Mouse (Mus musculus): ENCODE data around the gene Cplane1. TPM values are rescaled to one million over a fixed set of nuclear protein-coding genes. Genes with fewer than 3 reads are reported as not detected.
A peak's percentile ranks its signal among the peaks of the same experiment; 100 is the strongest.
"Not testable (repeated sequence)": the region's sequence is repeated elsewhere in the genome, so short reads cannot be mapped to it uniquely, and the experiment has no call there.

The Cplane1 gene
- polyA plus RNA-seq, 1 experiment from 2014 or later = 16.7 TPM

GRCm38 (mm10) chr15:8234167-8234566, 65.3 kb downstream of the Cplane1 start:
- peaks cover 93% of the 10 kb centered on the region for H3K36me3 ChIP-seq
- 93% methylated on average over 1 of the region's 1 CpGs for WGBS

GRCm38 (mm10) chr15:8265946-8266345, 97.0 kb downstream of the Cplane1 start:
- H3K9ac ChIP-seq (replicated peaks) = no peak overlapping the region
- no peaks in the 10 kb centered on the region for H3K4me1 ChIP-seq (replicated peaks)
- H3K27ac ChIP-seq = no peak overlapping the region
- no peaks in the 10 kb centered on the region for H3K27me3 ChIP-seq
- no peak overlapping the region for H3K4me2 ChIP-seq
- no peak for ATAC-seq (ENCODE audit: insufficient number of reproducible peaks, insufficient read depth, low FRiP score, low TSS enrichment, low read depth)
- no peak overlapping the region for H3K4me3 ChIP-seq (replicated peaks)
- no peaks in the 10 kb centered on the region for H3K9me3 ChIP-seq
- 88% methylated on average over 3 of the region's 3 CpGs for WGBS
- peaks cover 88% of the 10 kb centered on the region for H3K36me3 ChIP-seq

More at GRCm38 (mm10) chr15:8234167-8234566, 65.3 kb downstream of the Cplane1 start:
- H3K27ac ChIP-seq; H3K27me3 ChIP-seq; H3K9me3 ChIP-seq; ATAC-seq (ENCODE audit: insufficient number of reproducible peaks, insufficient read depth, low FRiP score, low TSS enrichment, low read depth); H3K4me1 ChIP-seq (replicated peaks); H3K4me2 ChIP-seq; H3K4me3 ChIP-seq (replicated peaks); H3K9ac ChIP-seq (replicated peaks): not testable (repeated sequence)

- Histone ChIP-seq H3K9ac (replicated peaks) (no peak overlapping the region), H3K4me1 (replicated peaks) (no peaks in the 10 kb centered on the region), H3K27me3 (no peaks in the 10 kb centered on the region), H3K4me3 (replicated peaks) (no peak overlapping the region), H3K9me3 (no peaks in the 10 kb centered on the region), H3K36me3 (peaks cover 90% of the 10 kb centered on the region), H3K27ac (no peak overlapping the region), H3K4me2 (no peak overlapping the region)
- WGBS = 87% methylated on average over 3 of the region's 3 CpGs
- no peak for ATAC-seq (ENCODE audit: insufficient number of reproducible peaks, insufficient read depth, low FRiP score, low TSS enrichment, low read depth)
These were observed 98.3 kb downstream of the Cplane1 start for GRCm38 (mm10) chr15:8267211-8267610.

- WGBS = 90% methylated on average over 8 of the region's 8 CpGs
- Histone ChIP-seq H3K9ac (replicated peaks) (no peak overlapping the region), H3K4me2 (no peak overlapping the region), H3K27me3 (no peaks in the 10 kb centered on the region), H3K27ac (no peak overlapping the region), H3K9me3 (no peaks in the 10 kb centered on the region), H3K4me1 (replicated peaks) (no peaks in the 10 kb centered on the region), H3K4me3 (replicated peaks) (no peak overlapping the region), H3K36me3 (peaks cover 91% of the 10 kb centered on the region)
- ATAC-seq (ENCODE audit: insufficient number of reproducible peaks, insufficient read depth, low FRiP score, low TSS enrichment, low read depth) = no peak
These were observed 99.3 kb downstream of the Cplane1 start for GRCm38 (mm10) chr15:8268231-8268630.

- Histone ChIP-seq H3K4me3 (replicated peaks) (no peak overlapping the region), H3K9ac (replicated peaks) (no peak overlapping the region), H3K27me3 (no peaks in the 10 kb centered on the region), H3K4me1 (replicated peaks) (no peaks in the 10 kb centered on the region), H3K4me2 (no peak overlapping the region), H3K36me3 (peaks cover 75% of the 10 kb centered on the region), H3K27ac (no peak overlapping the region), H3K9me3 (peaks cover 9% of the 10 kb centered on the region; the same call in 1 of the 2 replicates)
- no peak for ATAC-seq (ENCODE audit: insufficient number of reproducible peaks, insufficient read depth, low FRiP score, low TSS enrichment, low read depth)
- WGBS = 88% methylated on average over 8 of the region's 8 CpGs
These were observed 103.0 kb downstream of the Cplane1 start for GRCm38 (mm10) chr15:8271952-8272351.

- not testable (repeated sequence) for H3K27me3 ChIP-seq; H3K9me3 ChIP-seq; H3K27ac ChIP-seq; H3K4me3 ChIP-seq (replicated peaks); H3K4me1 ChIP-seq (replicated peaks); H3K4me2 ChIP-seq; H3K9ac ChIP-seq (replicated peaks); ATAC-seq (ENCODE audit: insufficient number of reproducible peaks, insufficient read depth, low FRiP score, low TSS enrichment, low read depth)
- WGBS = 96% methylated on average over 4 of the region's 4 CpGs
- peaks cover 17% of the 10 kb centered on the region for H3K36me3 ChIP-seq
These were observed 109.0 kb downstream of the Cplane1 start for GRCm38 (mm10) chr15:8277916-8278315.

GRCm38 (mm10) chr15:8279320-8279779, 110.4 kb downstream of the Cplane1 start:
- Histone ChIP-seq H3K27me3 (no peaks in the 10 kb centered on the region), H3K4me2 (peak overlapping the region; percentile 53), H3K27ac (no peak overlapping the region), H3K4me1 (replicated peaks) (no peaks in the 10 kb centered on the region), H3K36me3 (peaks cover 8% of the 10 kb centered on the region; the same call in 1 of the 2 replicates), H3K9ac (replicated peaks) (0 out of 2 replicates have a peak overlapping the region, but pooled peaks have one; percentile 37), H3K9me3 (peaks cover 9% of the 10 kb centered on the region; the same call in 1 of the 2 replicates), H3K4me3 (replicated peaks) (peak overlapping the region; percentile 36)
- no peak for ATAC-seq (ENCODE audit: insufficient number of reproducible peaks, insufficient read depth, low FRiP score, low TSS enrichment, low read depth)
- WGBS = 54% methylated on average over 17 of the region's 17 CpGs

- WGBS = 74% methylated on average over 20 of the region's 20 CpGs
- Histone ChIP-seq H3K4me1 (replicated peaks) (no peaks in the 10 kb centered on the region), H3K4me2 (peak overlapping the region; percentile 53), H3K36me3 (peaks cover 1% of the 10 kb centered on the region; the same call in 1 of the 2 replicates), H3K9ac (replicated peaks) (0 out of 2 replicates have a peak overlapping the region, but pooled peaks have one; percentile 18), H3K4me3 (replicated peaks) (peak overlapping the region; percentile 36), H3K27ac (no peak overlapping the region), H3K27me3 (no peaks in the 10 kb centered on the region), H3K9me3 (peaks cover 6% of the 10 kb centered on the region; the same call in 1 of the 2 replicates)
- no peak for ATAC-seq (ENCODE audit: insufficient number of reproducible peaks, insufficient read depth, low FRiP score, low TSS enrichment, low read depth)
These were observed 111.2 kb downstream of the Cplane1 start for GRCm38 (mm10) chr15:8279929-8280610.

- WGBS = 80% methylated on average over 7 of the region's 7 CpGs
- ATAC-seq (ENCODE audit: insufficient number of reproducible peaks, insufficient read depth, low FRiP score, low TSS enrichment, low read depth) = no peak
- H3K4me1 ChIP-seq (replicated peaks) = no peaks in the 10 kb centered on the region
These were observed 112.8 kb downstream of the Cplane1 start for GRCm38 (mm10) chr15:8281701-8282100.

GRCm38 (mm10) chr15:8282155-8282554, 113.2 kb downstream of the Cplane1 start:
- Histone ChIP-seq H3K27ac (no peak overlapping the region), H3K9me3 (no peaks in the 10 kb centered on the region), H3K4me1 (replicated peaks) (no peaks in the 10 kb centered on the region), H3K9ac (replicated peaks) (no peak overlapping the region), H3K4me2 (no peak overlapping the region), H3K4me3 (replicated peaks) (no peak overlapping the region), H3K36me3 (no peaks in the 10 kb centered on the region), H3K27me3 (no peaks in the 10 kb centered on the region)
- 94% methylated on average over 2 of the region's 2 CpGs for WGBS
- ATAC-seq (ENCODE audit: insufficient number of reproducible peaks, insufficient read depth, low FRiP score, low TSS enrichment, low read depth) = no peak

More at GRCm38 (mm10) chr15:8281701-8282100, 112.8 kb downstream of the Cplane1 start:
- Histone ChIP-seq H3K4me2 (no peak overlapping the region), H3K27me3 (no peaks in the 10 kb centered on the region), H3K9me3 (no peaks in the 10 kb centered on the region), H3K9ac (replicated peaks) (no peak overlapping the region), H3K36me3 (no peaks in the 10 kb centered on the region), H3K27ac (no peak overlapping the region), H3K4me3 (replicated peaks) (no peak overlapping the region)

GRCm38 (mm10) chr15:8291251-8291650, 122.3 kb downstream of the Cplane1 start:
- Histone ChIP-seq H3K4me3 (replicated peaks) (no peak overlapping the region), H3K9ac (replicated peaks) (no peak overlapping the region), H3K9me3 (no peaks in the 10 kb centered on the region), H3K27me3 (no peaks in the 10 kb centered on the region), H3K27ac (no peak overlapping the region; the same call in 1 of the 2 replicates), H3K4me1 (replicated peaks) (no peaks in the 10 kb centered on the region), H3K4me2 (no peak overlapping the region), H3K36me3 (peaks cover 60% of the 10 kb centered on the region)
- peak; percentile 78; the same call in 1 of the 2 replicates for ATAC-seq (ENCODE audit: insufficient number of reproducible peaks, insufficient read depth, low FRiP score, low TSS enrichment, low read depth)
- WGBS = 79% methylated on average over 14 of the region's 14 CpGs

Data from limb, embryonic 12.5 days (tissue).